Mouse (Mus musculus): ENCODE results near the gene Sec24d.
A peak's percentile ranks its signal among the peaks of the same experiment; 100 is the strongest.
"Not testable (repeated sequence)": the region's sequence is repeated elsewhere in the genome, so short reads cannot be mapped to it uniquely, and the experiment has no call there.

The Sec24d gene

DNA sequence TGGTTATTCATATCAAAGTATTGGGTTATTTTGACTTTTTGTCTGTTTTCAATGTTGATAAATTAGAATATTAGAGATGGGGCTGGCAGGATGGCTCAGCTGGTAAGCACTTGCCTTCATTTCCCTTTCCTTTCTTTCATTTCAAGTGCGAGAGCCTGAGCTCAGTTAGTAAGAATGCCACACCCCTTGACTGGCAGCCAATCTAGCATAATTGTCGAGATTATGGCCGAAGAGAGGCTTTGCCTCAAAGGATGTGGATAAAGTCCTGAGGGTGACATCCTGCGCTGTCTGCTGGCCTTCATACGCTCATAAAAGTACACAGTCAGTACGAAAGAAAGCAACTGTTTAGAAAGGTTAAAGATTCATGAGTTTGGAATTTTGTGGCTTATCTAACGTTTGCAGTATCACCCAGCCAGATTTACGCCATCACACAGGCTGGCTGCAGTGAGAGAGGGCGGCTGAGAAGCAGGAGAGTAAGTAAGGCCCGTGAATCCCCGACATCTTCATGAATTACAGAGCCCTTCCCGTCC, 71.5 kb downstream of the Sec24d start:
- no peak for DNase-seq (ENCODE audit: low spot score in 2 of 2)

DNA sequence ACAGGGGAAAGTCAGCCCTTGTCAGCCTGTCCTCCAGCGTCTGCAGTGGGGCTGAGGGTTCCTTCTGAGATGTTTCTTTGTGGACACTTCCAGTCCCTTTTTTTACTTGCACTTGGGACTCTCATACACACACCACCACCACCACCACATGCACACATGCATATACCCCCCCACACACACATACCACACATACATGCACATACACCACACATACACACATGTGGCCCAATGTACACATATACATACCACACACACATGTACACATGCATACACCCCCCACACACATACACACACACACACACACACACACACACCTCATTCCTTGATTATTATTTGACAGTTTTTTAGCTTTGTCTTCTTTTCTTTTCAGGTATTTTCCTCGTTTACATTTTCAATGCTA, 73.8 kb downstream of the Sec24d start:
- no peak for DNase-seq (ENCODE audit: low spot score in 2 of 2)

GRCm38 (mm10) chr3:123343690-123344089, 76.4 kb downstream of the Sec24d start:
- no peak for DNase-seq (ENCODE audit: low spot score in 2 of 2)

DNA sequence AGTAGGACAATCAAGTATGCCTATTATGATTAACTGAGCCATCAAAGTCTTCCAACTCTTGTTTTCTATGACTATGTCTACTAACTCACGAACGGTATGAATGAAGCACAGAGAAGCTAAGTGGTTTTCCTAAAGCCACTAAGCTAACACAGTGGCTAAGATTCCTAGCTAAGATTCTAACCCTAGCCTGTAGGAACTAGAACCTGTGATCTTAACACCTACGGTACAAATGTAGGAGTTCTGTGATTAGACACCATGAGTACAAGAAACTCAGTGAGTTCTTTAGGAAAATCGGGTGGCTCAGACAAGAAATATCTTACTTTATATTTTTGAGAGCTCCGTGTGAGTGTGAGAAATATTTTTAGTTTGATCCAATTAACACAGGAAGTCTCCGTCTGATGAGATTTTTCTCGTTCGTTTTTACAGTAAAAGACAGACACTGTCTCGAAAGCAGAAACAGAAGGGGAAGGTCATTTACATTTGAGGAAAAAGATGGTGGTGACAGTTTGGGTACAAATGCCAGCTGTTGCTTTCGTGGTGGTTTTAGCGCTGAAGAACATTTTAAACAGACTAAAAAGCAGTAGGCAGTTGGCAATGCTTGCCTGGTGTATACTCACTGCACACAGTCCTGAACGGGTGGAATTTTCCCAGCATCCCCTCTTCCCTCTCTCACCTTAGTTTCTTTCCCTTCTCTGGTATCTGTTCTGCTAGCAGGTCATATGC, 81.0 kb downstream of the Sec24d start:
- DNase-seq (ENCODE audit: low spot score in 2 of 2) = no peak

GRCm38 (mm10) chr3:123350602-123351001, 83.3 kb downstream of the Sec24d start:
- DNase-seq (ENCODE audit: low spot score in 2 of 2) = no peak

DNA sequence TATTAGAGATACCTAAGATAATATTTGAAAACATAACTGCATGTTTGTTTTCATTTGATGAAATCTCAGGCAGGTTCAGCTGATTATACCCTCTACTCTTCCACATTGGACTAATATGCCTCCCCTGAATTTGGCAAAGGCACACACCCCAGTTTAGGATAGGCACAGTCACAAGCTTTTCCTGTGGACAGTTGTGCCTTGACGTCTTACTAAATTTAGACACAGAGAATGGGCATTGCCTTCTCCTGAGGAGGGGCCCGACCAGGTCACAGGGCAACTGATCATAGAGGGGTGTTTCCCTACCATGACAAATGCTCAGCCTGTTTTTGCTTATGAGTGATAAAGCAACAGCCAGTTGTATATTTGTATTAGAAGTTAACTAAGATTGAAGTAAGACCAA, 84.3 kb downstream of the Sec24d start:
- no peak for DNase-seq (ENCODE audit: low spot score in 2 of 2)

DNA sequence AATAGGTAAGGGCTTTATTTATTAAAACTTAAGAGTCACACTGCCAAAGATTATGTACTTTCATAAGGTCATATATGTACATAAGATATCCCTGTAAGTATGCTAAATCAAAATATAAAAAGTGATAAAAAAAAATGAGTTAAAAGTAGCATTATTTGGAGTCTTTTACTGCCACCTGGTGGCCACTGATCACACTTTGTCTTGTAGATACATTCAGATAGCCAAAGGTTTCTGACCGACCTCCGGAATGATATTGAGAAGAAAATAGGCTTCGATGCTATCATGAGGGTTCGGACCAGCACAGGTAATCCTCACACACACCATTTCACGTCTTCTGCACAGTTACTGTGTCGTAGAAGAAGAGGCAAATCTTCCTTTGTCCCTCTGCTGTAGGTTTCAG, 85.9 kb downstream of the Sec24d start:
- peak in 1 of 2 experiments; percentile 28 for DNase-seq (ENCODE audit: low spot score in 2 of 2)

GRCm38 (mm10) chr3:123353661-123354060, 86.4 kb downstream of the Sec24d start:
- DNase-seq (ENCODE audit: low spot score in 2 of 2) = no peak

GRCm38 (mm10) chr3:123354388-123354787, 87.1 kb downstream of the Sec24d start:
- no peak for DNase-seq (ENCODE audit: low spot score in 2 of 2)

DNA sequence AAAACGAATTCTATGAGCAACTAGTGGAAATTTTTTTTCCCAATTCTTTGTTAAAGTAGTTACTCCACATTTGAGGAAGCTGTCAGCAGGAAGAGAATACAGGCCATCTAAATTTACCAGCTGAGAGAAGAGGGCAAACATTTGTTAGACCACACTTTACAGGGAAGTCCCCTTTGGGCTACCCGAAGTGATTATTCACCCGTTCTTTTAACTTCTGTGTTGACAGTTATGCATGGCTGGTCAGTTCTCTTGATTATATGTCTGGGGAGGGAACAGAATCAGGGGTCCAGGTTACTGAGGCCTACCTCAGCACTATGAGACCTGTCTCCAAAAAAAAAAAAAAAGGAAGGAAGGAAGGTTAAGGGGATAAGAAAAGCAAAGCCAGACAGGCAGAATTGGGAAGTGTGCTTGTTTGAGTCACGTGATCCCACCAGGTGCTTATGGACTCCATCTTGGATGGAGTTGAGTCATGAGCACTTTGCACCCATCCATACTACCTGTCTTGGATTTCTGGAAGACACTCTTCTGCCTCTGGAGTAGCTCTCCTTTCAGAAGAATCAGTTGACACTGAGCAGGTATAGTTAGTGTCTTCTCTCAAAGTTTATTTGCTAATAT, 89.2 kb downstream of the Sec24d start:
- no peak for DNase-seq (ENCODE audit: low spot score in 2 of 2)

DNA sequence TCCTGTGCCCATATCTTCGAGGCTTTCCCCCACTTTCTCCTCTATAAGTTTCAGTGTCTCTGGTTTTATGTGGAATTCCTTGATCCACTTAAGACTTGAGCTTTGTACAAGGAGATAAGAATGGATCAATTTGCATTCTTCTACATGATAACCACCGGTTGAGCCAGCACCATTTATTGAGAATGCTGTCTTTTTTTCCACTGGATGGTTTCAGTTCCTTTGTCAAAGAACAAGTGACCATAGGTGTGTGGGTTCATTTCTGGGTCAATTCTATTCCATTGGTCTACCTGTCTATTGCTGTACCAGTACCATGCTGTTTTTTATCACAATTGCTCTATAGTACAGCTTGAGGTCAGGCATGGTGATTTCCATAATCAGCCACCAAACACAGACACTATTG, 99.6 kb downstream of the Sec24d start:
- DNase-seq (ENCODE audit: low spot score in 2 of 2) = not testable (repeated sequence)

DNA sequence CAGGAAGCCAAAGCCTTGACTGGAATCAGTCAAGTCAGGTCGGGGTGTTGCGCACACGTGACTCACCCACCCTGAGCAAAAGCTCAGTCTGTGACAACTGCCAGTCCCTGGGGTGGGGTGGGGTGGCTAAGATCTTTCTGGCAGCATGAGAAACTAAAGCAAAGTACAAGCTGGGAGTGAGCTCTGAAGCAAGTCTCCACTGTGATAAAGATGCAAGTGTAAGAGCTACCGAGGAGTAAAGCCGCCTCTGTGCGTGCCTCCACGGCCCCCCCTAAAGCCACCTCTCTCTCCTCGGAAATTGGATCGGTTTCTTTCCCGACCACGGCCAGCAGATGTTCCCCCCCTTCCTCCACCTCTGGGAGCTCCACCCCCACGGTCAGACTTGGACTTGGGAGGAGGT, 101.9 kb downstream of the Sec24d start:
- peak in 1 of 2 experiments; percentile 5 for DNase-seq (ENCODE audit: low spot score in 2 of 2)

GRCm38 (mm10) chr3:123370927-123371326, 103.7 kb downstream of the Sec24d start:
- DNase-seq (ENCODE audit: low spot score in 2 of 2) = no peak

DNA sequence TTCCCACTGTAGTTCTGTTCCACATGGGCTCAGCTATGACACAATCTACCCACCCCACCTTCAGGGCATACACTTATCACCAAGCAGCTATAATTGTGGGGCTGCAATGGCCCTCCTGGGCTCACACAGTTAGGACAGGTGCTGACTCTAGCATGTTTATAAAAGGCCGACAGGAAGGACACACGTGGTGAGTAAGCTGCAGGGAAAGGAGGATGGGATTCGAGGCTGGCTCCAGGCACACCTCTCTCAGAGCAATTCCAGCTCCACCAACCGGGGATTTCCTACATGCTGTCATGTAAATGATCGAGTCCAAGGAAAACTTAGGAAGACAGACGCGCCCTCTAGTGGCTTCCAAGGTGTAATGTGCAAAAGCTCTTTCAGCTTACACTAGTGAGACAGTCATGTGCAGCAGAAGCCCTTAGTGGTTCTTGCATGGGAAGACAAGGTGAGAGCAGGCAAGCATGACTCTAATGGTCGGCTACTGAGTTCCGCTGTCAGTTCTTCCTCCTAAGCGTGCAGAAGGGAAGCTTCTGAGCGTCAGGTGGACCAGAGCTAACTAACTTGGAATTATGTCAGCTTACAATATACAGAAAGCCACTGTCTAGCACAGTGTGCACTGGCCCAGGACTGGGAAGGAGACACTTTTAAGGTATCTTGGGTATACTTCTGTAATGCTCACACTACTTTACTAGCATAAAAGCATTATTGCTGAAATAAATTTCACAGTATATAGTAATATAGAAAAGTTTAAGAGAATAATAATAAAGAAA, 104.7 kb downstream of the Sec24d start:
- DNase-seq (ENCODE audit: low spot score in 2 of 2) = peak; percentile 27 to 53

DNA sequence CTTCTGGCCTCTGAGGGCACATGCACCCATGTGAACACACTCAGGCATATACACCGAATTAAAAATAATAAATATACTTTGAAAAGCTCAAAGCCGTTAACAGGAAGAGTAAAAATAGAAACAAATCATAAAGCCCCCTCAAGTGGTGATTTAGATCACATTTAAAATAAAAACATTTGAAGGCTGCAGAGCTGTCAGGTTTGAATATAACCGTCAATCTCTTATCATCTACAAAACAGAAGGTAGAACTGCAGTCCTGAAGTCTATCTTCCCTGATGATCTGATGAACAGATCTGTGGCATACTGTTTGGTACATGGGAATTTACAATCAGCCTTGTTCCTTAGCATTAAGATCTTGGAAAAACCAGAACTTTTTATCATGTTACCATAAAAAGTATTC, 109.3 kb downstream of the Sec24d start:
- no peak for DNase-seq (ENCODE audit: low spot score in 2 of 2)

GRCm38 (mm10) chr3:123384435-123384834, 117.2 kb downstream of the Sec24d start:
- DNase-seq (ENCODE audit: low spot score in 2 of 2) = no peak

DNA sequence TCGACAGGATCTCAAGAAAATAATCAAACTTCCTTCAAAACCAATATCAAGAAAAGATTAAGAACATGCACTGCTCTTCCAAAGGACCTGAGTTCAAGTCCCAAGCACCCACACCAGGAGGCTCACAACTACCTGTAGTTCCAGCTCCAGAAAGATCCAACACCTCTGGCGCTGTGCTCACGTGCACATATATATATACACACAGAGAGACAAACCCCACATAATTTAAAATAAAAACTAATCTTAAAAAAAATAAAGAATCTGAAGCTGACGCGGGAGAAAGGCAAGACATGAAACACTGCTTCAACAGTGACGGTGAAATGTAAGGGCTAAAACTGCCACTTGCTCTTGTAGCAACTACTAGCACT, 117.8 kb downstream of the Sec24d start:
- DNase-seq (ENCODE audit: low spot score in 2 of 2) = no peak

DNA sequence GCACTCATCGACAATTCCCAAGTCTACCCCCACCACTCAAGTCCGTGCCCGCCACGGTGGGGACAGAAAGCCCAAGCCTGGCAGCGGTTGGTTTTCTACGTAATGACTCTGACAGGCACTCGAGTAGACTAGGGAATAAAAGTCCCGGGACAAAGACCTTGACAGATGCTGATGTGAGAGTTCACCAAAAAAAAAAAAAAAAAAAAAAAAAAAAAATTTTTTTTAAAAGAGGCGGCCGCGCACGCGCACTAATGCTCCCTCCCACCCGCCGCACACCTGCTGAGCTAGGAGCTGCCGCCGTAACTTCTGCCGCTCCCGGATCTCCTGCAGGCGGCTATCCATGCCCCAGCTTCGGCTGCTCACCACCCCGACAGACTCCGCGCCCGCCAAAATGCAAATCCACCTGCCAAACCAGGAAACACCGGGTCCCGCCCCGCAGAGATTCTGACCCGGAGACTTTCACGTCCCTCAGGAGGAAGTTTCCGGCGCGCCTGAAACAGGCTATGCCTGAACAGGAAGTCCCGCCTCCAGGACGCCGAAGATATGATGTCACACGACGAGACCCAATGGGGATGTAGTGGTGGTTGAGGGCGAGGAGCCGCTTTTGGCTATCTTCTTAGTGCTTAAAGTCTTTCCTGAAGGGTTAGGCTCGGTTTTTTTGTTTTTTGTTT, 118.4 kb downstream of the Sec24d start, which contains the start of gene Mettl14:
Gene Mettl14 (minus strand): TSS at position 623 of the 671 bp plus-strand sequence.
- peak; percentile 91 to 95 for DNase-seq (ENCODE audit: low spot score in 2 of 2)

DNA sequence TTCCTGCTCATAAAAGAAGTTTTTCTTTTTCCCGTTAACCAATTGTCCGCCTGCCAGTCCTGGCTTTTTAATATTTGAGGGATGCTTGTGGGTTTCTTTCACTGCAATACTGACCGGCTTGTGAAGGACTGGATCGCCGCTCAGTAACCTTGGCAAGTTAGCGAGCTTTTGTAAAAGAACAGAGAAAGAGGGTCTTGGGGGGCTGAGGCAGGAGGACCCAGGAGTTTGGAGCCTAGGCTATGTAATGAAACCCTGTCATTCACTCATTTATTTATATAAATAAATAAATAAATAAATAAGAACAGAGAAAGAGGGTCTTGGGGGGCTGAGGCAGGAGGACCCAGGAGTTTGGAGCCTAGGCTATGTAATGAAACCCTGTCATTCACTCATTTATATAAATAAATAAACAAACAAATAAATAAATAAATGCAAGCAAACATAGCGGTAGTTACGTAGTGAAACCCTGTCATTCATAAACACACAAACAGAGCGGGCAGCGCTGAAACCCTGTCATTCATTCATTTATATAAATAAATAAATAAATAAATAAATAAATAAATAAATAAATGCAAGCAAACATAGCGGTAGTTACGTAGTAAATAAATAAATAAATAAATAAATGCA, 119.0 kb downstream of the Sec24d start:
- not testable (repeated sequence) for DNase-seq (ENCODE audit: low spot score in 2 of 2)

- no peak for DNase-seq (ENCODE audit: low spot score in 2 of 2)
Observed at GRCm38 (mm10) chr3:123391180-123391579, 123.9 kb downstream of the Sec24d start.

DNA sequence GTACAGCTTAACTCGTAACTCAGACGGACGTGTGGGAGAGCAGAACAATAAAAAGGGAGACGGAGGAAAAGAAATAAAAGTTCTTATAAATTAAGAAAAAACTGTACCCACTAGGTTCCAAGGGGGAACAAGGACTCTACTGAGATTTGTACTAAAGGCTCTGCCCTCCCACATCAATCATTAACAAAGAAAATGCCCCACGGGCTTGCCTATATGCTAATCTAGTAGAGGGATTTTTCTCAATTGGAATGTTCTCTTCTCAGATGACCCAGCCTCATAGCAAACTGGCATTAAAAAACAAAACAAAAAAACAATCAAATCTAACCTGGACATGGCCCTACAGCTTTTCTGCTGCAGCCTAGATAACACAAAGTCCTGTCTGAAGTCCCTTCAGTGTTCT, 128.4 kb downstream of the Sec24d start:
- no peak for DNase-seq (ENCODE audit: low spot score in 2 of 2)
